Mouse (Mus musculus): ENCODE data around the gene Tsc2. TPM values are rescaled to one million over a fixed set of nuclear protein-coding genes. Genes with fewer than 3 reads are reported as not detected.

Tsc2 gene
- total and polyA plus RNA-seq, 3 experiments = 9.1 to 69.8 (median 35.2) TPM

DNA sequence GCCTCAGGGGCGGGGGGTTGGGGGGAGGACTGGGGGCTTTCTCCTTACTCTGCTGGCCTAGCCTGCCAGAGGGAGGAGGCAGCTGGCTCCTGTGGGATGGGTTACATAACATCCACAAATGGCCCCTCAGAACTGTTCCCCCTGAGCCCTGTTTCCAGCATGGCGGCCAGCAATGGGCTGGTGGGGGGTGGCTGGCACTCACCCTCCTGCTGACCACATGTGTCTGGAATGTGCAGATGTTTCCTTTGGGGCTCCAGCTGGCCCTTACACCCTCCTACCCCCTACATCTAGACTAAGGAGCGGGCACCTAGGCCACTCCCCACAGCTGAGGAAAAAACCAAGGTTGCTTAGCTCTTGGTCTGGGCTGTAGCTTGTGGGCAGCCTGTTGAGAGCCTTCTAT lies 73.3 kb downstream of the Tsc2 start:
- dilution Hi-C loops (cut with MboI; ENCODE audit: extremely low pct_ligation_motif_present, extremely low pct_unique_long_range_greater_than_20kb, low sequenced_read_pairs) (no loop called here), in situ Hi-C loops (cut with MboI; ENCODE audit: low pct_ligation_motif_present, low pct_unique_long_range_greater_than_20kb, low sequenced_read_pairs) (no loop called here)
- Histone ChIP-seq H3K4me2 (ENCODE audit: insufficient read depth, low read depth, poor library complexity, severe bottlenecking) (no peak overlapping the region), H3K9ac (ENCODE audit: insufficient read depth, low read depth) (no peak overlapping the region), H3K9me3 (replicated peaks; ENCODE audit: low read length) (no peaks in the 10 kb centered on the region), H3K79me2 (replicated peaks; ENCODE audit: control insufficient read depth, extremely low read depth, insufficient read depth, poor library complexity, severe bottlenecking) (no peaks in the 10 kb centered on the region; the same call in 1 of the 2 replicates), H3K27ac (ENCODE audit: insufficient read depth, low read depth) (no peak overlapping the region), H3K4me1 (ENCODE audit: control insufficient read depth in 1 of 2, insufficient read depth in 2 of 2) (peaks cover 0 to 27% of the 10 kb centered on the region in 2 experiments; a peak in 2 of 4 replicates), H3K4me3 (replicated peaks in 1 of 3; ENCODE audit: low read depth in 2 of 3, low read length in 2 of 3, poor library complexity in 1 of 3) (no peak overlapping the region), H3K36me3 (replicated peaks in 1 of 2; ENCODE audit: control insufficient read depth in 1 of 2, insufficient read depth in 1 of 2, low read length in 1 of 2) (peaks cover 0 to 19% of the 10 kb centered on the region in 2 experiments), H3K27me3 (replicated peaks) (no peaks in the 10 kb centered on the region)
- DNase-seq (ENCODE audit: extremely low read depth) = no peak
- no peak for TF ChIP-seq ZMIZ1 (IDR thresholded peaks at IDR 0.05; ENCODE audit: low read depth, low read length)
- TF ChIP-seq JUN (IDR thresholded peaks at IDR 0.05; ENCODE audit: insufficient read depth, low read depth, low read length) = no peak
- no peak for TF ChIP-seq SMC3 (IDR thresholded peaks at IDR 0.05; ENCODE audit: low read depth, low read length)

DNA sequence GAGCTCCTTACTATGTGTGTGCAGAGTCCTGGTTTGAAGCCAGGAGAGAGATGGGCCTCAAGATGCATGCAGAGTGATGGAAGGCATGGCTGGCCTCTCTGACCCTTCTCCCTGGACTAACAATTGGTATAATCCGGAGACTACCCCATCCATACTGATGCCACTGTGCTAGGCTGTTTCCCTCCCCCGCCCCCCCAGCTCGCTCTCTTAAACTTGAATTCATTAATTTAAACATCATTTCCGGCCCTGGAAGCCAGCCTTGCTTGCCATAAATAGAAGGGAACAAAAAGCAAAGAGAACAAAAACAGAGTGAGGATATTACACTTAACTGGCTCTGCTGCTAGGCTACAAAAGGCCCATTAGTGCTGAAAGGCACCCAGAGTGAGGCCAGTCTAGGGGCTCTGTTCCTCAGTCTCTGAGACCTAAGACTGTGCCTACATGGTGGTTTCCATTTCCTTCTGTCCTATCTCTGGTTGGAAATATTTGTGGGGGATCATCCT lies 73.8 kb downstream of the Tsc2 start:
- Histone ChIP-seq H3K27ac (ENCODE audit: insufficient read depth, low read depth) (no peak overlapping the region), H3K9me3 (replicated peaks; ENCODE audit: low read length) (no peaks in the 10 kb centered on the region), H3K79me2 (replicated peaks; ENCODE audit: control insufficient read depth, extremely low read depth, insufficient read depth, poor library complexity, severe bottlenecking) (no peaks in the 10 kb centered on the region; the same call in 1 of the 2 replicates), H3K4me1 (ENCODE audit: control insufficient read depth in 1 of 2, insufficient read depth in 2 of 2) (peaks cover 0 to 24% of the 10 kb centered on the region in 2 experiments; a peak in 2 of 4 replicates), H3K4me3 (replicated peaks in 1 of 3; ENCODE audit: low read depth in 2 of 3, low read length in 2 of 3, poor library complexity in 1 of 3) (no peak overlapping the region), H3K27me3 (replicated peaks) (no peaks in the 10 kb centered on the region), H3K4me2 (ENCODE audit: insufficient read depth, low read depth, poor library complexity, severe bottlenecking) (no peak overlapping the region), H3K36me3 (replicated peaks in 1 of 2; ENCODE audit: control insufficient read depth in 1 of 2, insufficient read depth in 1 of 2, low read length in 1 of 2) (peaks cover 0 to 16% of the 10 kb centered on the region in 2 experiments), H3K9ac (ENCODE audit: insufficient read depth, low read depth) (no peak overlapping the region)
- dilution Hi-C loops (cut with MboI; ENCODE audit: extremely low pct_ligation_motif_present, extremely low pct_unique_long_range_greater_than_20kb, low sequenced_read_pairs) = no loop called here
- DNase-seq (ENCODE audit: extremely low read depth) = no peak
- TF ChIP-seq ZNF384 (IDR thresholded peaks at IDR 0.05; ENCODE audit: low read depth, low read length) (no peak), KAT2A (IDR thresholded peaks at IDR 0.05; ENCODE audit: insufficient replicate concordance, low read length) (no peak), RAD21 (IDR thresholded peaks at IDR 0.05; ENCODE audit: low read depth, low read length) (no peak), ZKSCAN1 (IDR thresholded peaks at IDR 0.05; ENCODE audit: borderline replicate concordance, low read depth, low read length) (no peak), UBTF (IDR thresholded peaks at IDR 0.05; ENCODE audit: low read depth, low read length) (no peak), MAX (IDR thresholded peaks at IDR 0.05; ENCODE audit: low read length) (no peak), EP300 (IDR thresholded peaks at IDR 0.05; ENCODE audit: low read length) (no peak)
- in situ Hi-C loops (cut with MboI; ENCODE audit: low pct_ligation_motif_present, low pct_unique_long_range_greater_than_20kb, low sequenced_read_pairs) = no loop called here

DNA sequence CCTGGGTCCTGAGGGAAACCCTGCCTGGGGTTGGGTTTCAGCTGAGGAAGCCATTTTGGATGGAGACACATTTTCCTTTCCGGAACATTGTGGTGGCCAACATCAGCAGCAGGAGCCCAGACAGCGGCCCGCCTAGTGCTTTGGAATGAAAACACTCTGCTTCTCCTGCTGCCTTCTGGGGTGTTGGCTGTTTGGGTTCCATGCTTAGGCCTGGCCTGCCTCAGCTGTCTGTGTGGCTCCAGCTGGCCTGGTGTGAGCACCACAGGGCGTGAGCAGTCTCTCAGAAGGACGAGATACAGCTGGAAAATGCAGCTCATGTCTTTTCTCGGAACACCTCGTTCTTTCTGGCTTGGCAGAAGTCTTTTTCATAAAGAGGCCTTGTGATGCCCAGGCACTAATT lies 75.3 kb downstream of the Tsc2 start:
- Histone ChIP-seq H3K4me1 (ENCODE audit: control insufficient read depth in 1 of 2, insufficient read depth in 2 of 2) (peaks cover 0 to 30% of the 10 kb centered on the region in 2 experiments; a peak in 2 of 4 replicates), H3K9me3 (replicated peaks; ENCODE audit: low read length) (no peaks in the 10 kb centered on the region), H3K36me3 (replicated peaks in 1 of 2; ENCODE audit: control insufficient read depth in 1 of 2, insufficient read depth in 1 of 2, low read length in 1 of 2) (peaks cover 0 to 17% of the 10 kb centered on the region in 2 experiments), H3K4me3 (replicated peaks in 1 of 3; ENCODE audit: low read depth in 2 of 3, low read length in 2 of 3, poor library complexity in 1 of 3) (no peak overlapping the region), H3K9ac (ENCODE audit: insufficient read depth, low read depth) (no peak overlapping the region), H3K27me3 (replicated peaks) (no peaks in the 10 kb centered on the region), H3K4me2 (ENCODE audit: insufficient read depth, low read depth, poor library complexity, severe bottlenecking) (no peak overlapping the region), H3K27ac (ENCODE audit: insufficient read depth, low read depth) (no peak overlapping the region), H3K79me2 (replicated peaks; ENCODE audit: control insufficient read depth, extremely low read depth, insufficient read depth, poor library complexity, severe bottlenecking) (0 out of 2 replicates have a peak, but pooled peaks cover 5% of the 10 kb centered on the region)
- DNase-seq (ENCODE audit: extremely low read depth) = no peak
- dilution Hi-C loops (cut with MboI; ENCODE audit: extremely low pct_ligation_motif_present, extremely low pct_unique_long_range_greater_than_20kb, low sequenced_read_pairs) (no loop called here), in situ Hi-C loops (cut with MboI; ENCODE audit: low pct_ligation_motif_present, low pct_unique_long_range_greater_than_20kb, low sequenced_read_pairs) (no loop called here)
- TF ChIP-seq CTCF (conservative IDR thresholded peaks at IDR 0.05 in 1 of 2, IDR thresholded peaks at IDR 0.05 in 1 of 2; ENCODE audit: low read depth in 2 of 2, low read length in 2 of 2) (no peak), ELF1 (IDR thresholded peaks at IDR 0.05; ENCODE audit: low read depth, low read length) (no peak), MAFK (IDR thresholded peaks at IDR 0.05; ENCODE audit: insufficient replicate concordance, low read length) (no peak), RCOR1 (conservative IDR thresholded peaks at IDR 0.05; ENCODE audit: low read depth, low read length) (no peak), IRF4 (IDR thresholded peaks at IDR 0.05; ENCODE audit: low read depth, low read length) (no peak), MYC (IDR thresholded peaks at IDR 0.05; ENCODE audit: low read depth, low read length) (no peak), ZMIZ1 (IDR thresholded peaks at IDR 0.05; ENCODE audit: low read depth, low read length) (no peak), MEF2A (IDR thresholded peaks at IDR 0.05; ENCODE audit: borderline replicate concordance, low read depth, low read length) (no peak)
